Mouse (Mus musculus): ENCODE measurements around the gene Mprip. TPM values are rescaled to one million over a fixed set of nuclear protein-coding genes. Genes with fewer than 3 reads are reported as not detected.
"Not testable (repeated sequence)": the region's sequence is repeated elsewhere in the genome, so short reads cannot be mapped to it uniquely, and the experiment has no call there.

Mprip gene
- polyA plus RNA-seq, 1 experiment from 2014 or later: 63.4 TPM

DNA sequence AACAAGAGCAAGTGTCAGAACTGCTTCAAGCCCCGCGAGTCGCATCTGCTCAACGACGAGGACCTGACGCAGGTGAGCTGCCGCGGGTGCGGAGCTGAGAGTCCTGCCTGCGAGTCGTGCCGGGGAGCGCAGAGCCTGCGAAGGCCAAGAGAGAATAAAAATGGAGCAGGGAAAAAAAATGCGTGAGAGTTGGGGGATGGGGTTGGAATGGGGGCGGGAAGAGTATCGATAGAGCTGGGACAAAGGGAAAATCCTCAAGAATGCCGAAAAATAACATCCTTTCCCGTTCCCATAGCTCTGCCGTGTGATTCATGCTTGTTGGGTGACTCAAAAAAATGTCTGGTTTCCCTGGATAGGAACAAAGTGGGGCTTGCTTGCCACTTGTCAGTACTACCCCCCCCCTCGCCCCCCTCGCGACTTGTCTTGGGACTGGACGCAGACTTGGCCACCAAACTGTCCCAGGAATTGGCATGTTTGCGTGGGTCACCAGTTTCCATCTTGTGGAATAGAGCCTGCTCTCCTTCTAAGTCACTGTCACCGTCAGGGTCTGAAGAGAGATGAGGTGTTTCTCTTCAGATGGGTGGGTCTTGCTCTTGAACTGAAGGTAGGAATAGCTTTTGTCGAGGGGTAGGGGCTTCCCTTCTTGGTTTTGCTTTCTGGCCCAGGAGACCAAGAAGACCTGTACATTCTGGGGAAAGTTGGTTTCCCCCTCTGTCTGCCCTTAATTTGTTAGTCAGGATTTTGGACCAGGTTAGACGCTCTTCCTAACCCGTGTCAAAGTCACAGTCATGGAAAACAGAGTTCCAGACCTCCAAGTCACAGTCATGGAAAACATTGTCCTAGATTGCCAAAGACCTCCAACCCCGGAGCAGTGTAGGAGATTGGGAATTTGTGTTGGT lies 2.0 kb downstream of the Mprip start:
- H3K27ac ChIP-seq (ENCODE audit: low read depth, low read length): peak overlapping the region; percentile 84
- H3K4me1 ChIP-seq (ENCODE audit: control insufficient read depth, insufficient read depth, low read length): peaks cover 22% of the 10 kb centered on the region
- no peak; the same call in 1 of the 2 replicates for ATAC-seq
- WGBS: 5% methylated on average over 30 of the region's 30 CpGs
- H3K9me3 ChIP-seq (replicated peaks; ENCODE audit: control insufficient read depth, low read length): no peaks in the 10 kb centered on the region
- no peaks in the 10 kb centered on the region for H3K27me3 ChIP-seq (replicated peaks; ENCODE audit: control insufficient read depth, insufficient read depth, low read length)
- H3K9ac ChIP-seq (ENCODE audit: low read length): peak overlapping the region; percentile 86
- H3K4me2 ChIP-seq (ENCODE audit: low read length): peak overlapping the region; percentile 70
- peak overlapping the region; percentile 70 for H3K4me3 ChIP-seq (ENCODE audit: low read depth, low read length)
- no peaks in the 10 kb centered on the region for H3K36me3 ChIP-seq (ENCODE audit: control insufficient read depth, insufficient read depth, low read length)
- DNase-seq (ENCODE audit: low spot score): peak; percentile 18

DNA sequence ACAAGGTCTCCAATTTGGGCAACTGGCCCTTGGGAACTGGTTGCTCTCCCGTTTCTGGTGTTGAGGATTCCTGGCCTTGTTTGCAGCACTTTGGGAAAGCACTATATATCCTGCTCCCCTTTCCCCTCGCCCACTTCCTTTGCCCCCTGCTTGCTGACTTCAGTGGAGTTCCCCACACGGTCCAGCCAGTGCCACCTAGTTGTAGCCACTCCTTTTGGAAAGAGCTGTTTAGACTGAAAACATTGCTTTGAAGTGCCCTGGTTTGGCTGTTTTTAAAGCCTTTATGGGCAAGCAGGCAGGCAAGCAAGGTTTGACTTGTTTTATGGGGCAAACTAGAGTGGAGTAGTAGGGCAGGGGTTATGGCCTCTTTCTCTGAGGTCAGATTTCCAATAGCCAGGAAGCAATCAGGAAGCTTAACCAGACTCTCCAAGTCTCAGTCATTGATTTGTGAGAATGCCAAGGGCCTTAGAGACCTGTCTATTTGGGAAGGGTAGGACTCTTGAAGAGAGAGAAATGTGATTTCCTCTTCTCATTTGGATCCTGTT lies 2.7 kb downstream of the Mprip start:
- Histone ChIP-seq H3K36me3 (ENCODE audit: control insufficient read depth, insufficient read depth, low read length) (no peaks in the 10 kb centered on the region), H3K4me2 (ENCODE audit: low read length) (peak overlapping the region; percentile 70), H3K27ac (ENCODE audit: low read depth, low read length) (no peak overlapping the region), H3K27me3 (replicated peaks; ENCODE audit: control insufficient read depth, insufficient read depth, low read length) (no peaks in the 10 kb centered on the region), H3K4me1 (ENCODE audit: control insufficient read depth, insufficient read depth, low read length) (peaks cover 22% of the 10 kb centered on the region), H3K9me3 (replicated peaks; ENCODE audit: control insufficient read depth, low read length) (no peaks in the 10 kb centered on the region), H3K4me3 (ENCODE audit: low read depth, low read length) (peak overlapping the region; percentile 70), H3K9ac (ENCODE audit: low read length) (peak overlapping the region; percentile 86)
- 18% methylated on average over 3 of the region's 3 CpGs for WGBS
- DNase-seq (ENCODE audit: low spot score): no peak
- ATAC-seq: no peak

DNA sequence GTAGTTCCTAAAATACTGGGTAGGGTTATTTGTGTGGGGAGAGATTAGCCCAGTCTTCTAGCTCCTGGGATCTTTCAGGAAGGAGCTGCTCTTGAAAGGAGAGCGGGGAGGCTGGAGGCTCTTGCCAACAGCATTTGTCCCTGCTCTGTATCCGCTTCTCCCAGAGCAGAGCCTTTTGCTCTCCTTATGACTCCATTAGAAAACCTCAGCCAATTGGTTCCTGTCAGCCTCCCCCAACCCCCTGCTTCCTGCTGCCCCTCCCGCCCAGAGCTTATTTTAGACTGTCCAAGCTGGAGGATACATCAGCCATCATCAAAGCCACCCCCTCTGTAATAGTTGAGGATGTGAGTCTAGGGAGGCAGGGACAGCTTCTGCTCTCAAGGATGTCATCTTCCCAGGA lies 3.7 kb downstream of the Mprip start:
- Histone ChIP-seq H3K4me2 (ENCODE audit: low read length) (peak overlapping the region; percentile 70), H3K36me3 (ENCODE audit: control insufficient read depth, insufficient read depth, low read length) (no peaks in the 10 kb centered on the region), H3K27ac (ENCODE audit: low read depth, low read length) (no peak overlapping the region), H3K4me1 (ENCODE audit: control insufficient read depth, insufficient read depth, low read length) (peaks cover 22% of the 10 kb centered on the region), H3K4me3 (ENCODE audit: low read depth, low read length) (no peak overlapping the region), H3K27me3 (replicated peaks; ENCODE audit: control insufficient read depth, insufficient read depth, low read length) (no peaks in the 10 kb centered on the region), H3K9ac (ENCODE audit: low read length) (peak overlapping the region; percentile 86; the same call in 1 of the 2 replicates), H3K9me3 (replicated peaks; ENCODE audit: control insufficient read depth, low read length) (no peaks in the 10 kb centered on the region)
- no peak for ATAC-seq
- WGBS: 50% methylated on average over 3 of the region's 3 CpGs
- peak; percentile 26 for DNase-seq (ENCODE audit: low spot score)

DNA sequence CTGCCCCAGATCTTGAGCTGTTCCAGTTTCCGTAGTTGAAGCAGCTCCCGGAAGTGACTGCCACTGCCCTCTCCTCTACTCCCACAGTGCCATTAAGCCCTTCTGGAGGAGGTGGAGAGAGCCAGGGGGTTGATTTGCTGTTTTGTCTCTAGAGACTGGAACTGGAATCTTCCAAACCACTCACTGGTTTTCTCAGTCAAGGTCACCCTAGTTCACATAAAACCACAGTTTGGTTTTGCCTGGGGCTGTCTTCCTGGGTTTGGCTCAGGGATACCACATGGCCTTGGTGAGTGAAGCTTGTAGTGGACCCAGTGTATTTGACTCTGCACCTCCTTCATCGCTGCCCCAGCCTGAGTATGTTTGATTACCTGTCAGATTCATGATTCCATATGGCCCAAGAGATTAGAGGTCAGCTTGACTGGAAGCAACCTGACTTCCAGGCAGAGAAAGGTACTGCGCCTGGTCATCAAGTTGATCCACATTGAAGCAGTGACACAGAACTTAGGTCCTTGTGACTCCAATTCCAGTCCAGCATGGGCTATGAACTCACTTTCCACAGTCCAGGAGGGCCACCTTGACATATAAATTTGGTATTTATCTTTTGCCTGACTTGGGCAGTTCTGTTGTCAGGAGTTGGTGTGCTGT lies 10.1 kb downstream of the Mprip start:
- Histone ChIP-seq H3K4me3 (ENCODE audit: low read depth, low read length) (no peak overlapping the region), H3K27ac (ENCODE audit: low read depth, low read length) (no peak overlapping the region), H3K9me3 (replicated peaks; ENCODE audit: control insufficient read depth, low read length) (no peaks in the 10 kb centered on the region), H3K4me1 (ENCODE audit: control insufficient read depth, insufficient read depth, low read length) (no peaks in the 10 kb centered on the region), H3K27me3 (replicated peaks; ENCODE audit: control insufficient read depth, insufficient read depth, low read length) (no peaks in the 10 kb centered on the region), H3K36me3 (ENCODE audit: control insufficient read depth, insufficient read depth, low read length) (no peaks in the 10 kb centered on the region), H3K9ac (ENCODE audit: low read length) (no peak overlapping the region), H3K4me2 (ENCODE audit: low read length) (no peak overlapping the region)
- no peak for ATAC-seq
- 85% methylated on average over 4 of the region's 4 CpGs for WGBS
- DNase-seq (ENCODE audit: low spot score): no peak

DNA sequence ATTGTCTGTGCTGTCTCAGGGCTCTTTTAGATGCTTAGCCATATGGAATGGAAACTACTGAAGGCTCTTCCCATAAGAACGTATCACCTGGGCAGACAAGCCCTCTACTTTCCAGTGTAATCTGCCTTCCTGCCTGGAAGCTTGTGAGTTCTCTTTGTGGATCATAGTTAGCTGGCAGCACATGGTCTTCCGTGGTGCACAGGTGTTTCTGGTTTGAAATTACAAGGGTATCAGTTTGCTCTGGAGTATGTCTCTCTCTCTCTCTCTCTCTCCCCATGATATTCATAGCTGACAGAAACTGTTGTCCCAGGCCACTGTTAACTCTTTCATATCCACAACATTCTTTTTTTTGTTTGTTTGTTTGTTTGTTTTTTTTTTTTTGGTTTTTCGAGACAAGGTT lies 12.9 kb downstream of the Mprip start:
- DNase-seq (ENCODE audit: low spot score) (no peak), ATAC-seq (no peak)
- Histone ChIP-seq H3K4me3 (ENCODE audit: low read depth, low read length) (no peak overlapping the region), H3K4me2 (ENCODE audit: low read length) (no peak overlapping the region), H3K27me3 (replicated peaks; ENCODE audit: control insufficient read depth, insufficient read depth, low read length) (no peaks in the 10 kb centered on the region), H3K9ac (ENCODE audit: low read length) (no peak overlapping the region), H3K27ac (ENCODE audit: low read depth, low read length) (no peak overlapping the region), H3K36me3 (ENCODE audit: control insufficient read depth, insufficient read depth, low read length) (no peaks in the 10 kb centered on the region), H3K9me3 (replicated peaks; ENCODE audit: control insufficient read depth, low read length) (no peaks in the 10 kb centered on the region), H3K4me1 (ENCODE audit: control insufficient read depth, insufficient read depth, low read length) (no peaks in the 10 kb centered on the region)
- WGBS: 92% methylated on average over 3 of the region's 3 CpGs

DNA sequence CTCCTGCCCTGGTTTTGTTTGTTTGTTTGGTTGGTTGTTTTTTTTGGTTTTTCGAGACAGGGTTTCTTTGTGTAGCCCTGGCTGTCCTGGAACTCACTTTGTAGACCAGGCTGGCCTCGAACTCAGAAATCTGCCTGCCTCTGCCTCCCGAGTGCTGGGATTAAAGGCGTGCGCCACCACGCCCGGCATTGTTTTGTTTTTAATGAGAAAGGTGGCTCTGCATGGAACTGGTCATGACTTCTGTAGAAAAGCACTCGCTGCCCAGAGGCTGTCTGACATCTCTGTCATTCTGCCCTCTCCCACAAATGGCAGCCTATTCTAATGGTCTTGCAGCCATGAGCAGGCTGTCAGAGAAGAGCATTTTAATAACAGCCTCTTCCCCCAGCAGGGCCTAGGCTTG lies 13.6 kb downstream of the Mprip start:
- 93% methylated on average over 7 of the region's 8 CpGs for WGBS
- DNase-seq (ENCODE audit: low spot score); H3K4me3 ChIP-seq (ENCODE audit: low read depth, low read length); H3K36me3 ChIP-seq (ENCODE audit: control insufficient read depth, insufficient read depth, low read length); H3K9me3 ChIP-seq (replicated peaks; ENCODE audit: control insufficient read depth, low read length); H3K27ac ChIP-seq (ENCODE audit: low read depth, low read length); H3K27me3 ChIP-seq (replicated peaks; ENCODE audit: control insufficient read depth, insufficient read depth, low read length); H3K4me1 ChIP-seq (ENCODE audit: control insufficient read depth, insufficient read depth, low read length); H3K4me2 ChIP-seq (ENCODE audit: low read length); ATAC-seq; H3K9ac ChIP-seq (ENCODE audit: low read length): not testable (repeated sequence)

DNA sequence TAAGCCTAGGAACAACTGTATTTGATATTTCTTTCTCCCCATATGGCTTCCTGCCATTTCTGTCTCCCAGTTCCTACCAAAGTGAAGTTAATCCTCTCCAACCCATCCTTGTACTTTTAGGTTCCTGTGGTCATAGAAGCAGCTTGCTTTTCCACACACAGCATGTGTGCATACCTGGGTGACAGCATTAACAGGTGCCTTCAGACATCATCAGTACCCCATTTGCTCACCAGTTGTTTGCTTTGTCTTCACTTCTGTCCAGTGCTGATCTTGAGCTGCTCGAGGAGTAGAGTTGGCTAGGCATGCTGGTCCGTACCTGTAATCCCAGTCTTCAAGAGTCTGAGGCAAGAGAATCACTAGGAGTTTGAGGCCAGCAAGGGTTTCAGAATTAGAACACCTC lies 16.7 kb downstream of the Mprip start:
- Histone ChIP-seq H3K4me1 (ENCODE audit: control insufficient read depth, insufficient read depth, low read length) (no peaks in the 10 kb centered on the region), H3K36me3 (ENCODE audit: control insufficient read depth, insufficient read depth, low read length) (no peaks in the 10 kb centered on the region), H3K4me2 (ENCODE audit: low read length) (no peak overlapping the region), H3K9ac (ENCODE audit: low read length) (no peak overlapping the region), H3K27me3 (replicated peaks; ENCODE audit: control insufficient read depth, insufficient read depth, low read length) (no peaks in the 10 kb centered on the region), H3K4me3 (ENCODE audit: low read depth, low read length) (no peak overlapping the region), H3K9me3 (replicated peaks; ENCODE audit: control insufficient read depth, low read length) (no peaks in the 10 kb centered on the region), H3K27ac (ENCODE audit: low read depth, low read length) (no peak overlapping the region)
- WGBS: 97% methylated on average over 2 of the region's 2 CpGs
- no peak for DNase-seq (ENCODE audit: low spot score)
- no peak for ATAC-seq

DNA sequence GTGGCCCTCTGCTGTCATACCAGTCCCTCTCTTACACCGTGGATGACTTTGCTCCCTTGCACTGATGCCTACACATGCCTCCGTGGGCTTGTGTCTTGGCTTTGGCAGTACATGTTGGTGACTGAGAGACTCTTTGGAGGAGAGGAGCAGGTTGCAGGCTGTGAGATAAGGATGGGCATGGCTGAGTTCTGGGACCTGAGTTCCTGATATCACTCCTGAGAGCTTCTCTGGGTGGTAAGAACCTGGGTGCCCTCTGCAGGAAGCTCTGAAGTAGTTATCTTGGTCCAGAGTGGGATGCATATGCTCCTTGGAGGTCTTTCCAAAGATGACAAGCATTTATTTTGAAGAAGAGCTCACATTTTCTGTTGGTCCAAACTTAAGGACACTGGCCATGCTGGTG lies 17.6 kb downstream of the Mprip start:
- H3K4me1 ChIP-seq (ENCODE audit: control insufficient read depth, insufficient read depth, low read length): no peaks in the 10 kb centered on the region
- no peak overlapping the region for H3K4me3 ChIP-seq (ENCODE audit: low read depth, low read length)
- H3K4me2 ChIP-seq (ENCODE audit: low read length): no peak overlapping the region
- ATAC-seq (no peak), DNase-seq (ENCODE audit: low spot score) (no peak)
- H3K9ac ChIP-seq (ENCODE audit: low read length): no peak overlapping the region
- no peaks in the 10 kb centered on the region for H3K36me3 ChIP-seq (ENCODE audit: control insufficient read depth, insufficient read depth, low read length)
- 95% methylated on average over 2 of the region's 2 CpGs for WGBS
- no peaks in the 10 kb centered on the region for H3K27me3 ChIP-seq (replicated peaks; ENCODE audit: control insufficient read depth, insufficient read depth, low read length)
- H3K27ac ChIP-seq (ENCODE audit: low read depth, low read length): no peak overlapping the region
- no peaks in the 10 kb centered on the region for H3K9me3 ChIP-seq (replicated peaks; ENCODE audit: control insufficient read depth, low read length)

DNA sequence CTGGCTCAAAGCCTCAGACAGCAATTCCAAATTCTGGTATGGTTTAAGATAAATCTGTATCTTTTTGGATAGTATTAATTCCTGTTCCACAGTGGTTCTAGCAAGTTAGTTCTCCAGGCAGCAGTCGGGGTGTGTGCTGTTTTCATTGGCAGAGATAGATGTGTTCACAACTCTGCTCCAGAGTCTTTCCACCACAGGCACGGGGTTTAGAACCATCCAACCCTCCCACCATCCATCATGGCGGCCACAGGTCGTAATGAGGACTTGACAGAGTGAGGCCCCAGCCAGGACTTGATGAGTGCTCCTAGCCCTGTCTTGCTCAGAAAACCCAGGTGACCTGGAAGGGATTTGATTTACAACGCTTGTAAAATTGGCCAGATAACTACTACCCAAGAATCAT lies 19.0 kb downstream of the Mprip start:
- WGBS: 95% methylated on average over 5 of the region's 5 CpGs

More for the DNA sequence above, 19.0 kb downstream of the Mprip start:
- no peak overlapping the region for H3K9ac ChIP-seq (ENCODE audit: low read length)
- H3K36me3 ChIP-seq (ENCODE audit: control insufficient read depth, insufficient read depth, low read length): no peaks in the 10 kb centered on the region
- ATAC-seq: no peak
- no peaks in the 10 kb centered on the region for H3K27me3 ChIP-seq (replicated peaks; ENCODE audit: control insufficient read depth, insufficient read depth, low read length)
- H3K27ac ChIP-seq (ENCODE audit: low read depth, low read length): no peak overlapping the region
- DNase-seq (ENCODE audit: low spot score): no peak
- no peak overlapping the region for H3K4me3 ChIP-seq (ENCODE audit: low read depth, low read length)
- H3K4me2 ChIP-seq (ENCODE audit: low read length): no peak overlapping the region
- no peaks in the 10 kb centered on the region for H3K4me1 ChIP-seq (ENCODE audit: control insufficient read depth, insufficient read depth, low read length)
- no peaks in the 10 kb centered on the region for H3K9me3 ChIP-seq (replicated peaks; ENCODE audit: control insufficient read depth, low read length)

Data from forebrain, embryonic 14.5 days (tissue).